Comparison of ENCODE assay signal across 14 mouse cellular contexts in the genomic region with DNA sequence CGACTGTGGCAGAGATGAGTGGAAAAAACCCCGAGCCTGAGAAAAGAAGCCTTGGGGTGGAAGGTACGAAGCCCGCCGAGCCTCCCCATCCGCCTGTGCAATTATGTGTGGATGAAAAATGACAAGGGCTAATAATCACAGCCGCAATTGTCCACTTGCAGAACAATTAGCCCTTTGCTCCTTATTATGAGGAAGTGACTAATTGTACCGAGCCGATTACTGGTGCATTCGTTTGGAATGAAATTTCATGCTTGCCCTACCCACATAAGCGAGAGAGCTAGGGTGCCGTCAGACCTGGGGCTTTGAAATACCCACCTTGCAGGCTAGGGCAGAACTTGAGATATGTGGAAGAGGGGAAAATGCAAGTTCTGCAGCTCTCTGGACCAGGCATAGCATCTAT.
DNase-seq lines count a peak whose midpoint lies in the region; ATAC-seq lines count a peak whose summit lies in the region.
"Had no signal": no experiment of that assay in that cellular context is flagged by ENCODE, and none has a peak within 500 bp of the region (broad histone marks: within the 10 kb centered on the region; RNA-seq: fewer than 3 reads in every experiment).

No protein-coding gene starts in this region.

- peak overlapping the region; percentile 36 for H3K4me2 ChIP-seq in limb, embryonic 12.5 days
- H3K4me2 ChIP-seq in forebrain, embryonic 11.5 days (ENCODE audit: low read depth, low read length, severe bottlenecking) = 0 out of 2 replicates have a peak overlapping the region, but pooled peaks have one; percentile 1
- H3K4me2 ChIP-seq in hindbrain, embryonic 13.5 days = peak overlapping the region; percentile 33
- H3K4me2 ChIP-seq: lung, embryonic 14.5 days had no signal

- H3K27me3 ChIP-seq in limb, embryonic 12.5 days = peaks cover 6% of the 10 kb centered on the region
- H3K27me3 ChIP-seq in limb, embryonic 10.5 days (ENCODE audit: low read depth, poor library complexity, severe bottlenecking) = peaks cover 20% of the 10 kb centered on the region
- H3K27me3 ChIP-seq in forebrain, embryonic 11.5 days (ENCODE audit: control insufficient read depth, insufficient read depth, low read length) = no peaks in the 10 kb centered on the region
- H3K27me3 ChIP-seq in hindbrain, embryonic 13.5 days = peaks cover 20% of the 10 kb centered on the region

- peaks cover 5% of the 10 kb centered on the region; the same call in 1 of the 2 replicates for H3K4me1 ChIP-seq in limb, embryonic 12.5 days (replicated peaks)
- H3K4me1 ChIP-seq in limb, embryonic 10.5 days = peaks cover 15% of the 10 kb centered on the region
- peaks cover 8% of the 10 kb centered on the region; the same call in 1 of the 2 replicates for H3K4me1 ChIP-seq in forebrain, embryonic 11.5 days (replicated peaks; ENCODE audit: control insufficient read depth, insufficient read depth, low read length)
- H3K4me1 ChIP-seq in hindbrain, embryonic 13.5 days (replicated peaks) = peaks cover 27% of the 10 kb centered on the region

- H3K27ac ChIP-seq in limb, embryonic 12.5 days = no peak overlapping the region
- no peak overlapping the region for H3K27ac ChIP-seq in limb, embryonic 10.5 days
- no peak overlapping the region for H3K27ac ChIP-seq in forebrain, embryonic 11.5 days (ENCODE audit: low read depth, low read length)
- H3K27ac ChIP-seq in hindbrain, embryonic 13.5 days = no peak overlapping the region
- H3K27ac ChIP-seq: neural tube, embryonic 13.5 days had no signal

- ATAC-seq in limb, embryonic 12.5 days (ENCODE audit: insufficient number of reproducible peaks, insufficient read depth, low FRiP score, low TSS enrichment, low read depth) = no peak
- 0 out of 2 replicates have a peak, but pooled peaks have one; percentile 13 for ATAC-seq in forebrain, embryonic 11.5 days (replicated peaks; ENCODE audit: low FRiP score)
- ATAC-seq in hindbrain, embryonic 13.5 days (ENCODE audit: low FRiP score) = no peak
- no peak for ATAC-seq in CD4-positive, CD25-positive, alpha-beta regulatory T cell, adult 4 months

- H3K4me3 ChIP-seq in limb, embryonic 12.5 days (replicated peaks) = no peak overlapping the region
- H3K4me3 ChIP-seq in limb, embryonic 10.5 days = no peak overlapping the region
- no peak overlapping the region for H3K4me3 ChIP-seq in forebrain, embryonic 11.5 days (ENCODE audit: low read depth, low read length)
- H3K4me3 ChIP-seq in hindbrain, embryonic 13.5 days = no peak overlapping the region
- H3K4me3 ChIP-seq: neural tube, embryonic 13.5 days had no signal

- H3K9me3 ChIP-seq in limb, embryonic 12.5 days = no peaks in the 10 kb centered on the region
- H3K9me3 ChIP-seq in limb, embryonic 10.5 days (replicated peaks) = no peaks in the 10 kb centered on the region
- no peaks in the 10 kb centered on the region for H3K9me3 ChIP-seq in forebrain, embryonic 11.5 days (ENCODE audit: control insufficient read depth, low read length)
- no peaks in the 10 kb centered on the region for H3K9me3 ChIP-seq in hindbrain, embryonic 13.5 days
- H3K9me3 ChIP-seq: neural tube, embryonic 13.5 days had no signal

- 39% methylated on average over 12 of the region's 12 CpGs for WGBS in limb, embryonic 12.5 days
- WGBS in limb, embryonic 10.5 days = 51% methylated on average over 12 of the region's 12 CpGs
- WGBS in forebrain, embryonic 11.5 days = 20% methylated on average over 12 of the region's 12 CpGs
- 12% methylated on average over 12 of the region's 12 CpGs for WGBS in hindbrain, embryonic 13.5 days

- H3K9ac ChIP-seq in limb, embryonic 12.5 days (replicated peaks) = no peak overlapping the region
- H3K9ac ChIP-seq in forebrain, embryonic 11.5 days (ENCODE audit: low read length) = no peak overlapping the region
- no peak overlapping the region for H3K9ac ChIP-seq in hindbrain, embryonic 13.5 days
- H3K9ac ChIP-seq: lung, embryonic 14.5 days; neural tube, embryonic 13.5 days had no signal

- intact Hi-C loops in left cerebral cortex, postnatal 36 days (cut with DNase I) = no loop called here

- no peaks in the 10 kb centered on the region for H3K36me3 ChIP-seq in limb, embryonic 12.5 days
- H3K36me3 ChIP-seq in limb, embryonic 10.5 days = no peaks in the 10 kb centered on the region
- H3K36me3 ChIP-seq in forebrain, embryonic 11.5 days (ENCODE audit: control insufficient read depth, insufficient read depth, low read length) = no peaks in the 10 kb centered on the region
- no peaks in the 10 kb centered on the region for H3K36me3 ChIP-seq in hindbrain, embryonic 13.5 days
- H3K36me3 ChIP-seq: neural tube, embryonic 13.5 days had no signal

- DNase-seq in limb, embryonic 10.5 days (ENCODE audit: low spot score) = no peak
- no peak for DNase-seq in forebrain, embryonic 11.5 days (ENCODE audit: low spot score)
- DNase-seq in layer of hippocampus, adult 9-10 months (ENCODE audit: low spot score) = no peak
- DNase-seq in left cerebral cortex, postnatal 36 days (ENCODE audit: low spot score in 2 of 2) = no peak
- DNase-seq: adrenal gland, adult 8-10 months; gastrocnemius, postnatal 36 days; kidney, adult 8-10 months; lung, embryonic 14.5 days; right cerebral cortex, adult 18-20 months; thymus, postnatal 36 days had no signal
